Mouse (Mus musculus) liver, embryonic 14.5 days (tissue): Measurements from ENCODE around the gene Tbr1. TPM values are rescaled to one million over a fixed set of nuclear protein-coding genes. Genes with fewer than 3 reads are reported as not detected.

Source experiments
- ATAC-seq: fragments of 200-750 bp; cut with Nextera tagmentation; 2 replicates; pipeline ENCODE4 v1.8.0; 2017; ENCODE audit warnings: moderate number of reproducible peaks, mild to moderate bottlenecking, moderate library complexity; ENCODE audit not compliant: insufficient read depth
- DNase-seq, 3 experiments: peaks; one replicate each; pipeline ENCODE4 v3.0.0-alpha.2; 2012 to 2013; ENCODE audit warnings: low read depth in 3 of 3, low spot score in 3 of 3
- H3K27ac ChIP-seq: fragments of 300-500 bp; sonication (generic); 2 replicates; pipeline ENCODE4 v1.5.1; 2014; ENCODE audit warnings: moderate library complexity, mild to moderate bottlenecking, control low read depth, inconsistent platforms
- H3K27me3 ChIP-seq: fragments of 300-500 bp; sonication (generic); 2 replicates; pipeline ENCODE4 v1.6.1; 2014; ENCODE audit warnings: mild to moderate bottlenecking, low read length, moderate library complexity; ENCODE audit not compliant: control insufficient read depth, insufficient read depth
- H3K36me3 ChIP-seq: fragments of 300-500 bp; sonication (generic); replicated peaks from 2 replicates; pipeline ENCODE4 v1.6.1; 2014; ENCODE audit warnings: low read depth; ENCODE audit not compliant: control insufficient read depth, insufficient read depth
- H3K4me1 ChIP-seq, 2 experiments: fragments of 200-500 bp in 1 of 2; fragments of 300-500 bp in 1 of 2; sonication (generic) in 1 of 2; replicated peaks; 2 replicates each; pipeline ENCODE4 v1.6.1; 2012 to 2014; ENCODE audit warnings: antibody characterized with exemption in 1 of 2, inconsistent platforms in 1 of 2, low read length in 1 of 2; ENCODE audit not compliant: control insufficient read depth in 2 of 2, insufficient read depth in 2 of 2
- H3K4me2 ChIP-seq: fragments of 300-500 bp; sonication (generic); 2 replicates; pipeline ENCODE4 v1.6.1; 2014; ENCODE audit warnings: low read depth, mild to moderate bottlenecking, control low read depth, moderate library complexity
- H3K4me3 ChIP-seq, 2 experiments: fragments of 200-500 bp in 1 of 2; fragments of 300-500 bp in 1 of 2; sonication (generic) in 1 of 2; 2 replicates each; pipeline ENCODE4 v1.5.1; 2012 to 2014; ENCODE audit warnings: low read depth in 2 of 2, low read length in 2 of 2, mild to moderate bottlenecking in 2 of 2, control low read depth in 1 of 2, inconsistent platforms in 1 of 2, moderate library complexity in 1 of 2; ENCODE audit not compliant: insufficient read depth in 1 of 2
- H3K9ac ChIP-seq: fragments of 300-500 bp; sonication (generic); replicated peaks from 2 replicates; pipeline ENCODE4 v1.6.1; 2014; ENCODE audit warnings: mild to moderate bottlenecking, control low read depth, moderate library complexity
- H3K9me3 ChIP-seq: fragments of 300-500 bp; sonication (generic); 2 replicates; pipeline ENCODE4 v1.6.1; 2016; ENCODE audit warnings: low read length, mixed read lengths; ENCODE audit not compliant: control insufficient read depth
- CTCF ChIP-seq: IDR thresholded peaks from 2 replicates; pipeline ENCODE4 v1.5.1; 2016; ENCODE audit warnings: antibody characterized with exemption, low read depth, control low read depth
- EP300 ChIP-seq: IDR thresholded peaks from 2 replicates; pipeline ENCODE4 v1.6.1; 2016; ENCODE audit warnings: antibody characterized with exemption, low read depth
- WGBS: fragments of 180-500 bp; shearing (Covaris S2); extraction: QIAGEN DNeasy Blood & Tissue Kit; methylation state at CpG from one replicate; pipeline ENCODE4 v1.1.7; 2014; ENCODE audit not compliant: insufficient replicate concordance; 5-methylcytosine and 5-hydroxymethylcytosine counted together
- polyA plus RNA-seq, 2 experiments: library from polyadenylated mRNA; depleted of rRNA in 1 of 2; stranded (reverse) in 1 of 2; unstranded in 1 of 2; fragments of >200 nt; fragmentation: Nextera tagmentation in 1 of 2; extraction: Ambion mirVana in 1 of 2; gene quantifications; 2 replicates each; pipeline versions ENCODE4 v1.2.1 to v1.2.3; 2012 to 2014

The Tbr1 gene
- polyA plus RNA-seq, 2 experiments = 0.02 TPM; not detected in 1

DNA sequence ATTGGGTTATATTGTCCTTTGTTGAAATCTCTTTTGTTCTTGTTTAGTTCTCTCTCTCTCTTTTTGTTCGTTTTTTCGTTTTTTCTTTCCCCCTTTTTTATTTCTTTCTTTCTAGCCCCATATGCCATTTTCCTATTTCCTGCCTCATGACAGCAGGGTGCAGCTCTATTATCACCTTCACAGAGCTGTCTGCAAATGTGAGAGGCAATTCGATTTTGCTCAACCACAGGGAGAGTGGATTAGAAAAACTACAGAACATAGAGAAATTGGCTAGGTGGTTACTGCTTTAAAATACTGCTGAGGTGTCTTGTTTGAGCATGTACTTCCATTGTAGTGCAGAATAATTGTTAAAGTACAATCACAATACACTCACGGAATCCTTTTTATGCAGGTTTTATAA is 37.2 kb upstream of the Tbr1 start:
- no peak overlapping the region for H3K4me2 ChIP-seq
- no peak overlapping the region for H3K9ac ChIP-seq
- 59% methylated on average over 4 of the region's 4 CpGs for WGBS
- H3K27ac ChIP-seq = no peak overlapping the region
- no peak overlapping the region for H3K4me3 ChIP-seq
- ATAC-seq = no peak
- no peaks in the 10 kb centered on the region for H3K9me3 ChIP-seq
- no peaks in the 10 kb centered on the region for H3K27me3 ChIP-seq
- no peak for DNase-seq
- H3K4me1 ChIP-seq = peaks cover 3 to 4% of the 10 kb centered on the region in 2 experiments; a peak in 3 of 4 replicates
- H3K36me3 ChIP-seq = peaks cover 5% of the 10 kb centered on the region
- TF ChIP-seq EP300 = no peak
- no peak for TF ChIP-seq CTCF

DNA sequence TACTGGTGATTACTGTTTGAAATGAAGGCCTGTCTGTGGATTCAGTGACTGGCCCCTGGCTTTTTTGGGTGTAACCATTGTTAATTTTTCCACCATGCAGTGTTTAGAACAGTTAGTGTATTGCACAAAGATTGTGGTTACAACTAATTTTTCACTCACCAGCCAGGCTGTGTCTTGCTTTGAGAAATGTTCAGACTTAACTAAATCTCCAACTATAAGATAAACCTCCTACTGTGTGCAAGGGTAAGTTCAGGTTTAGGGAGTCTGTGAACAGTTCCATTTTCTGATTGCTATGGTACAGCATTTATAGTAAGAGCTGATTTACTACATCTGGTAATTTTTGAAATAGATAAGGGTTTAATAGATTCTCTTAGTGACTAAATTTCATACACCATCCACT is 21.9 kb upstream of the Tbr1 start:
- no peaks in the 10 kb centered on the region for H3K27me3 ChIP-seq
- ATAC-seq (no peak), DNase-seq (no peak)
- no peaks in the 10 kb centered on the region for H3K4me1 ChIP-seq
- H3K27ac ChIP-seq = no peak overlapping the region
- H3K9ac ChIP-seq = no peak overlapping the region
- no peak overlapping the region for H3K4me2 ChIP-seq
- H3K9me3 ChIP-seq = no peaks in the 10 kb centered on the region
- TF ChIP-seq CTCF (no peak), EP300 (no peak)
- H3K36me3 ChIP-seq = peaks cover 6% of the 10 kb centered on the region
- H3K4me3 ChIP-seq = no peak overlapping the region

DNA sequence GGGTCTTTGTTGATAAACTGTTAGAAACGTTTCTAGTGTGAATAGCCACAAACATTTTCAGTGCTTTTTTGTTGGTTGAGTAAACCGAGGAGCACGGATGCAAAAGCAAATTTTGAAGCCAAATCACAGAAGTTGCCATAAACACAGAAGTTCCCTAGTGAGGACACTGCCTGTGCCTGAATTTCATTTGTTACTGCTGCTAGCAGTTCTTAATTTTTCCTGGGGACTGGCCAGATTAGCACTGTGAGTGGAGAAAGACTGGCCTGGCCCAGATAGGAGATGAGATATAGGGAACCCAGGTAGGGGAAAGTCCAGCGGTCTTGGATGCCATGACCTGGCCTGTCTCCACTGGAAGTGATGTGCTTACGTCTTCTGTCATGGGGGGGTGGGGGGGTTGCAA is 7.8 kb upstream of the Tbr1 start:
- H3K4me2 ChIP-seq = no peak overlapping the region
- ATAC-seq (no peak), DNase-seq (no peak)
- H3K27ac ChIP-seq = no peak overlapping the region
- no peaks in the 10 kb centered on the region for H3K4me1 ChIP-seq
- H3K36me3 ChIP-seq = no peaks in the 10 kb centered on the region
- no peaks in the 10 kb centered on the region for H3K9me3 ChIP-seq
- no peaks in the 10 kb centered on the region for H3K27me3 ChIP-seq
- WGBS = 71% methylated on average over 5 of the region's 5 CpGs
- H3K4me3 ChIP-seq = no peak overlapping the region
- no peak overlapping the region for H3K9ac ChIP-seq
- TF ChIP-seq CTCF (no peak), EP300 (no peak)

DNA sequence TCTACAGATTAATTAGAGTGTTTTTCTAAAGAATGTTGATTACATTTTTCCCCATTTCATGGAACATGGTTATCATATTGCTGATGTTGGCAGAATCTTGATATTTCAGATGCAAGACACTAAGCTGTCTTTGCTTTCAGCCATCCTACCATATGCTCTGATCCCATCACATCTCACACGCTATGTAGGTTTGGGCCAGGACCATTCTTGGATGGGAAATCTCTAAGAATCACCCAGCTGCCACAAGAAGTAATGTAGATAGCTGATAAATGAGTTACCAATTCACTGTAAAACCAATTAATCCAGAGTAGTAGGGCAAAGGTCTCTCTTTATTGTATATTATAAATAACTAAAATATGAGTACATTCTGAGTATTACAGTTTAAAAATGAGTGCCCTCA is 4.7 kb upstream of the Tbr1 start:
- peaks cover 11% of the 10 kb centered on the region for H3K27me3 ChIP-seq
- TF ChIP-seq EP300 (no peak), CTCF (no peak)
- WGBS = 83% methylated on average over 1 of the region's 1 CpGs
- no peak overlapping the region for H3K9ac ChIP-seq
- DNase-seq = no peak
- no peak for ATAC-seq
- no peaks in the 10 kb centered on the region for H3K4me1 ChIP-seq
- H3K4me2 ChIP-seq = no peak overlapping the region
- no peaks in the 10 kb centered on the region for H3K36me3 ChIP-seq
- no peak overlapping the region for H3K27ac ChIP-seq
- no peaks in the 10 kb centered on the region for H3K9me3 ChIP-seq
- no peak overlapping the region for H3K4me3 ChIP-seq

DNA sequence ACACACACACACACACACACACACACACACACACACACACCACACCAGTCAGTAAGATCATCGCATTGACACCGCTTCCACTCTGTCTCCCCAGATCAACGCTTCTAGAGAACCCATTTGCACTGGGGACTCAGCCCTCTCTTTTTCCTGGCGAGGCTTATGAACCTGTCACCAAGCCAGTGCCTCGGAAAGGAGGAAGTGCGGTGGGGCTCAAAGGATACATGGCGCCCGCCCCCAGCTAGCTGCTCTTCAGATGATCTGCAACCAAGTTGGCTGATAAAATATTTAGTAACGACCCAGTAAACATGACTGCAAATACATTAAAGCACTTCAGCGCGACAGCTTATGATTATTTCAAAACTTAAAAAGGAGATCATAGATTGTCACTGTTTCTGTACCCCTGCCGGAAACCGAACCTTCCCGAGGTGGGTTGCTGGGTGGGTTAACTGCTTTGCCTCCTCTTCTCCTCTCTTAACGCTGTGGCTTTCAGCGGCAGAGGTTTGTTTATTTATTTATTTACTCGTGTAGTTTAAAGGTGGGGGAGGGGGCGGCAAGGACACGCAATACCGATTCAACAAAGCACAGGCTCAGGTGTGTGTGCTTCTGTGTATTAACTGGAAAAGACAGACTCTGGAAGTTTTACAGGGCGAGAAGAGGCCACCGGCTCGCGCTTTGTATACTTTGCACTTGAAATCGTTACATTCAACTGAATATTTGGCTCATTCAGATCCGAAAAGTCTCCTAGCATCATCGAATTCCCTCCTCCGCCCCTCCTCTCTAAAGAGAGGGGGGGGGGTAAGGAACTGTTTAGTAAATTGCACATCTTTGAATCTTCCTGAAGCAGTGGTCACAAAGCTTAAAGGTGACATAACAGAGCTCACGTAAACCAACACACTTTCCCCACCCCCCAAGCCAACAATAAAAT is 975 bp downstream of the Tbr1 start:
- H3K4me2 ChIP-seq = no peak overlapping the region
- H3K4me1 ChIP-seq = no peaks in the 10 kb centered on the region
- TF ChIP-seq EP300 = no peak
- no peak for TF ChIP-seq CTCF
- no peak overlapping the region for H3K27ac ChIP-seq
- H3K9me3 ChIP-seq = no peaks in the 10 kb centered on the region
- H3K9ac ChIP-seq = no peak overlapping the region
- ATAC-seq (no peak), DNase-seq (no peak)
- H3K4me3 ChIP-seq = no peak overlapping the region
- H3K27me3 ChIP-seq = peaks cover 68% of the 10 kb centered on the region
- no peaks in the 10 kb centered on the region for H3K36me3 ChIP-seq
- 2% methylated on average over 29 of the region's 29 CpGs for whole genome bisulfite sequencing
